Comparison of ENCODE assay signal across 8 mouse cellular contexts in genomic region chr10:42760999-42761900, GRCm38 (mm10). TPM values are rescaled to one million over a fixed set of nuclear protein-coding genes. Genes with fewer than 3 reads are reported as not detected.
DNase-seq lines count a peak whose midpoint lies in the region; ATAC-seq lines count a peak whose summit lies in the region.

Gene Sec63 (plus strand): TSS chr10:42761496.

- ATAC-seq in inflammation-experienced regulatory T-cells, adult 6 months, result peak; percentile 89
- ATAC-seq in megakaryocyte-erythroid progenitor cell, adult 5-6 weeks (replicated peaks; ENCODE audit: low FRiP score, low TSS enrichment, poor library complexity, severe bottlenecking), result peak; percentile 90

- intact Hi-C loops in gastrocnemius, postnatal 14 days (cut with DNase I; ENCODE audit: low total_unique reads), result no loop called here
- intact Hi-C loops in left cerebral cortex, postnatal 10 days (cut with DNase I), result no loop called here

- DNase-seq in adrenal gland, adult (ENCODE audit: inconsistent age in 2 of 2, low spot score in 1 of 2), result peak; percentile 98 to 100
- peak; percentile 98 for DNase-seq in embryo, embryonic 10.5 days (ENCODE audit: low spot score)
- peak; percentile 98 for DNase-seq in gastrocnemius, postnatal 14 days
- peak; percentile 96 to 99 for DNase-seq in left cerebral cortex, postnatal 10 days (ENCODE audit: extremely low spot score in 1 of 2, low spot score in 2 of 2)
- DNase-seq in right cerebral cortex, postnatal 25 days, result peak; percentile 98
- peak; percentile 97 to 99 for DNase-seq in urinary bladder, postnatal 4 days (ENCODE audit: low spot score in 2 of 2)

RNA-seq across cellular contexts. Expression of gene Sec63, which starts in this region (rescaled TPM):
- 10 to 100 TPM; 21.1 to 24.4 TPM for total RNA-seq in gastrocnemius, postnatal 14 days (2021)
- polyA plus RNA-seq in inflammation-experienced regulatory T-cells, adult 6 months (2017; shearing (Covaris generic)), result 10 to 100 TPM; 11.8 to 23.6 (median 20.0) TPM
- 10 to 100 TPM; 32.0 to 36.6 TPM for total RNA-seq in left cerebral cortex, postnatal 10 days (2021)
- total RNA-seq in megakaryocyte-erythroid progenitor cell, adult 5-6 weeks (2014; fragmentation: Nextera tagmentation), result 25.6 and 29.3 TPM in 2 replicates
- 17.5 and 39.9 TPM in 2 replicates for total RNA-seq in megakaryocyte-erythroid progenitor cell, adult 5-6 weeks (2017)

Comparison
In these comparisons a context has a peak if more than half of its experiments do, and no peak if none do; other contexts are left out.
1. Peak in every context shown above with its lines: DNase-seq and ATAC-seq.